Mouse (Mus musculus) kidney, adult 2 months (tissue): ENCODE results near the gene Stk17b. TPM values are rescaled to one million over a fixed set of nuclear protein-coding genes. Genes with fewer than 3 reads are reported as not detected.
A peak's percentile ranks its signal among the peaks of the same experiment; 100 is the strongest.

Experiments
- DNase-seq: peaks from one replicate; pipeline ENCODE4 v3.0.0; 2021
- H3K27ac ChIP-seq: fragments of 200-500 bp; 2 replicates; pipeline ENCODE4 v1.5.1; 2012; ENCODE audit warnings: low read depth, low read length, control low read depth, inconsistent platforms; ENCODE audit not compliant: insufficient read depth
- H3K27me3 ChIP-seq: fragments of 200-500 bp; replicated peaks from 2 replicates; pipeline ENCODE4 v1.6.1; 2012; ENCODE audit warnings: mild to moderate bottlenecking, moderate library complexity, low read length, inconsistent platforms; ENCODE audit not compliant: control insufficient read depth, insufficient read depth
- H3K36me3 ChIP-seq: fragments of 200-500 bp; 2 replicates; pipeline ENCODE4 v1.6.1; 2012; ENCODE audit warnings: mild to moderate bottlenecking, moderate library complexity, low read length, inconsistent platforms; ENCODE audit not compliant: control insufficient read depth, insufficient read depth
- H3K4me1 ChIP-seq: fragments of 200-500 bp; 2 replicates; pipeline ENCODE4 v1.6.1; 2011; ENCODE audit warnings: low read length; ENCODE audit not compliant: control insufficient read depth, insufficient read depth
- H3K4me3 ChIP-seq: fragments of 200-500 bp; 2 replicates; pipeline ENCODE4 v1.5.1; 2011; ENCODE audit warnings: mild to moderate bottlenecking, low read depth, low read length, control low read depth; ENCODE audit not compliant: insufficient read depth
- CTCF ChIP-seq: fragments of 200-500 bp; conservative IDR thresholded peaks from 2 replicates; pipeline ENCODE4 v1.5.1; 2011; ENCODE audit warnings: low read depth, mild to moderate bottlenecking, control low read depth, low read length, moderate library complexity, mixed read lengths; ENCODE audit not compliant: insufficient read depth, insufficient read length
- POLR2A ChIP-seq: fragments of 200-500 bp; IDR thresholded peaks from one replicate; pipeline ENCODE4 v1.6.1; 2011; ENCODE audit warnings: low read depth, low read length, control low read depth
- WGBS: fragments of 180-500 bp; shearing (Covaris S2); methylation state at CpG from one replicate; pipeline ENCODE4 v1.1.7; 2018; 5-methylcytosine and 5-hydroxymethylcytosine counted together
- polyA plus RNA-seq: library from polyadenylated mRNA; depleted of rRNA; stranded (reverse); fragments of >200 nt; gene quantifications from 2 replicates; pipeline ENCODE4 v1.2.3, GENCODE M21; 2012; rRNA removed

Stk17b gene
- polyA plus RNA-seq = 1.8 and 4.1 TPM in 2 replicates

DNA sequence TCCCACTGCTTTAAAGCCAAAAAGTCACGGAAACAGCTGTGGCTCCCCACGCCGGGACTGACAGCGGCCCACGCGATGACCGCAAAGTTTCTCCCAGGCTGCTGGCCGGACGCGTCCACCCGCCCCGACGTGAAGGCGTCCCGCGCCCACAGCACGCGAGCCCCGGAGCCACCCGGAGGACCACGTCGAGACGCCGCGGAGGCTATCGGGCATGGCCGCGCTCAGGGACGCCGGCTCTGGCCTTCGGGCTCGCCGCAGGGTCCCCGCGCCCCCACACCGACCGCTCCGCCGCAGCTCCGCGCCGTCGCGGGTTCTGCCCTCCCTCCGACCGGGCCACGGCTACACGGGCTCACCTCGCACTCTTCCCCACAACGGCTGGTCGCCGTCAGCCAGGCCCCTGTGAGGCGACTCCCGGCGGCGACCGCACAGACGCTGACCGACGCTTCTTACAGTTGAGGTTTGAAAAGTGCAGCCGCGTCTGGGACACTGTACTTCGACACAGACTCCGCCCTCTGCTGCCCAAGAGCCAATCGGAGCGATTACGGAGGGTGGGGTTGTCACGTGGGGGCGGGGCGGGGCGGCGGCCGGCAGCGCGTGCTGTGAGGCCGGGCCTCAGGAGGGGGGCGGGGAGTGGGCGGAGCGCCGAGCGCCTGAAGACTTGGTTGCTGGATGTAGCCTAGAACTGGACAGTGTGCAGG, at the start of gene Stk17b:
TSS of gene Stk17b (minus strand) at position 504 of the 698 bp plus-strand sequence.
- Histone ChIP-seq H3K36me3 (no peaks in the 10 kb centered on the region), H3K4me1 (no peaks in the 10 kb centered on the region), H3K27ac (peak within 1 kb of the TSS; percentile 34), H3K27me3 (no peaks in the 10 kb centered on the region), H3K4me3 (peak within 1 kb of the TSS; percentile 80)
- under 1% methylated on average over 77 of the region's 81 CpGs for WGBS
- peak; percentile 96 for DNase-seq
- TF ChIP-seq POLR2A (peak; percentile 71), CTCF (no peak)

GRCm38 (mm10) chr1:53830286-53830685, 45.3 kb upstream of the Stk17b start:
- Histone ChIP-seq H3K27me3 (no peaks in the 10 kb centered on the region), H3K36me3 (no peaks in the 10 kb centered on the region; the same call in 1 of the 2 replicates), H3K4me1 (no peaks in the 10 kb centered on the region), H3K4me3 (no peak overlapping the region), H3K27ac (no peak overlapping the region)
- no peak for TF ChIP-seq POLR2A
- TF ChIP-seq CTCF = no peak
- 78% methylated on average over 5 of the region's 5 CpGs for WGBS
- DNase-seq = no peak

GRCm38 (mm10) chr1:53829089-53829488, 44.1 kb upstream of the Stk17b start:
- Histone ChIP-seq H3K27ac (no peak overlapping the region), H3K27me3 (no peaks in the 10 kb centered on the region), H3K36me3 (no peaks in the 10 kb centered on the region; the same call in 1 of the 2 replicates), H3K4me3 (no peak overlapping the region), H3K4me1 (0 out of 2 replicates have a peak, but pooled peaks cover 2% of the 10 kb centered on the region)
- DNase-seq = no peak
- TF ChIP-seq CTCF (no peak), POLR2A (no peak)
- WGBS = 85% methylated on average over 9 of the region's 9 CpGs

- H3K36me3 ChIP-seq = no peaks in the 10 kb centered on the region
- H3K4me1 ChIP-seq = 0 out of 2 replicates have a peak, but pooled peaks cover 6% of the 10 kb centered on the region
- WGBS = 83% methylated on average over 9 of the region's 9 CpGs
- H3K4me3 ChIP-seq = no peak overlapping the region
- DNase-seq = no peak
- TF ChIP-seq CTCF = no peak
- no peak for TF ChIP-seq POLR2A
- no peaks in the 10 kb centered on the region for H3K27me3 ChIP-seq
- no peak overlapping the region for H3K27ac ChIP-seq
These were observed 39.7 kb upstream of the Stk17b start for GRCm38 (mm10) chr1:53824446-53825337.

- DNase-seq = peak; percentile 65
- 13% methylated on average over 10 of the region's 10 CpGs for WGBS
- Histone ChIP-seq H3K27me3 (no peaks in the 10 kb centered on the region), H3K4me1 (0 out of 2 replicates have a peak, but pooled peaks cover 6% of the 10 kb centered on the region), H3K27ac (peak overlapping the region; percentile 62), H3K36me3 (no peaks in the 10 kb centered on the region), H3K4me3 (no peak overlapping the region)
- TF ChIP-seq CTCF (no peak), POLR2A (no peak)
These were observed 38.8 kb upstream of the Stk17b start for GRCm38 (mm10) chr1:53823687-53824445.

- TF ChIP-seq POLR2A (no peak), CTCF (no peak)
- Histone ChIP-seq H3K27me3 (no peaks in the 10 kb centered on the region), H3K4me3 (no peak overlapping the region), H3K4me1 (0 out of 2 replicates have a peak, but pooled peaks cover 6% of the 10 kb centered on the region), H3K36me3 (no peaks in the 10 kb centered on the region), H3K27ac (no peak overlapping the region)
- no peak for DNase-seq
These were observed 37.0 kb upstream of the Stk17b start for GRCm38 (mm10) chr1:53821983-53822382.
